Mouse (Mus musculus) hindbrain, embryonic 12.5 days (tissue): ENCODE results near the gene Pgpep1. TPM values are rescaled to one million over a fixed set of nuclear protein-coding genes. Genes with fewer than 3 reads are reported as not detected.

Experiments used
- ATAC-seq: fragments of 200-750 bp; cut with Nextera tagmentation; 2 replicates; pipeline ENCODE4 v1.8.0; 2017; ENCODE audit warnings: moderate TSS enrichment; ENCODE audit not compliant: low FRiP score
- H3K27ac ChIP-seq: fragments of 300-500 bp; sonication (generic); 2 replicates; pipeline ENCODE4 v1.5.1; 2016; ENCODE audit warnings: mild to moderate bottlenecking
- H3K27me3 ChIP-seq: fragments of 300-500 bp; sonication (generic); 2 replicates; pipeline ENCODE4 v1.6.1; 2016; ENCODE audit warnings: mild to moderate bottlenecking
- H3K36me3 ChIP-seq: fragments of 300-500 bp; sonication (generic); 2 replicates; pipeline ENCODE4 v1.6.1; 2016; ENCODE audit warnings: mild to moderate bottlenecking
- H3K4me1 ChIP-seq: fragments of 300-500 bp; sonication (generic); 2 replicates; pipeline ENCODE4 v1.6.1; 2016
- H3K4me2 ChIP-seq: fragments of 300-500 bp; sonication (generic); replicated peaks from 2 replicates; pipeline ENCODE4 v1.6.1; 2016; ENCODE audit warnings: mild to moderate bottlenecking
- H3K4me3 ChIP-seq: fragments of 300-500 bp; sonication (generic); 2 replicates; pipeline ENCODE4 v1.5.1; 2016; ENCODE audit warnings: mild to moderate bottlenecking
- H3K9ac ChIP-seq: fragments of 300-500 bp; sonication (generic); 2 replicates; pipeline ENCODE4 v1.6.1; 2016; ENCODE audit warnings: mild to moderate bottlenecking, moderate library complexity
- H3K9me3 ChIP-seq: fragments of 300-500 bp; sonication (generic); replicated peaks from 2 replicates; pipeline ENCODE4 v1.6.1; 2016; ENCODE audit warnings: mild to moderate bottlenecking
- WGBS: fragments of 180-500 bp; shearing (Covaris S2); methylation state at CpG from one replicate; pipeline ENCODE4 v1.1.7; 2016; 5-methylcytosine and 5-hydroxymethylcytosine counted together
- polyA plus RNA-seq: library from polyadenylated mRNA; unstranded; fragments of >200 nt; fragmentation: Nextera tagmentation; extraction: Ambion mirVana; gene quantifications from 2 replicates; pipeline ENCODE4 v1.2.1, GENCODE M21; 2016

Pgpep1 gene
- polyA plus RNA-seq, 1 experiment from 2014 or later, result 125 TPM

DNA sequence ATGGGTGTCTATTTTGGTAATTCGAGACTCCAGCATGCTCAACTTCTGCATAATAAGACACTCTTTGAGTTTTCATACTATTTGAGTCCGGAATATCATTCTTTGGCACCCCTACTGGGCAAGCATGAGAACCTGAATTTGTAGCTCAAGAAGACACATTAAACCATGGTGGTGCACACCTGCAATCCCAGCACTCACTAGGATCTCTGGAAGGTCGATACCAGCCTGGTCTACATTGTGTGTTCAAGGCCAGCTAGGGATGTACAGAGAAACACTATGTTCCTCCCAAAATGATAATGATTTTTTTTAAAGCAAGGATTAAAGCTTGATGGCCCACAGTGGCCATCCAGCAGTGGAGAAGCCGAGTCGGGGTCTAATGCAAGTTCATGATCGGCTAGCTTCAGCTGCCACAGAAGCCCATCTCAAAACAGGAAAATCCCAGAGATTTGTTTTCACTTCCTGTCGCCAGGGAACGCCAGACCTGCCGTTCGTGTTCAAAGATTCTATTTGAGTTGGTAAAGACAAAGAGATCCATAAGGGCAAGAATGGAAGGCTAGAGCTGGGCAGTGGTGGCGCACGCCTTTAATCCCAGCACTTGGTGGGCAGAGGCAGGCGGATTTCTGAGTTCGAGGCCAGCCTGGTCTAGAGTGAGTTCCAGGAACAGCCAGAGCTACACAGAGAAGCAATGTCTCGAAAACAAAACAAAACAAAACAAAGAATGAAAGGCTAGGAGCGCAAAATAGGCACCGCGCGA, 12.3 kb upstream of the Pgpep1 start:
- Histone ChIP-seq H3K9me3 (no peaks in the 10 kb centered on the region), H3K4me3 (peak overlapping the region; percentile 66), H3K4me2 (peak overlapping the region; percentile 51), H3K4me1 (peaks cover 17% of the 10 kb centered on the region), H3K27ac (peak overlapping the region; percentile 96), H3K36me3 (peaks cover 5% of the 10 kb centered on the region; the same call in 1 of the 2 replicates), H3K9ac (peak overlapping the region; percentile 58), H3K27me3 (no peaks in the 10 kb centered on the region)
- peak; percentile 55 for ATAC-seq
- 40% methylated on average over 19 of the region's 19 CpGs for WGBS

DNA sequence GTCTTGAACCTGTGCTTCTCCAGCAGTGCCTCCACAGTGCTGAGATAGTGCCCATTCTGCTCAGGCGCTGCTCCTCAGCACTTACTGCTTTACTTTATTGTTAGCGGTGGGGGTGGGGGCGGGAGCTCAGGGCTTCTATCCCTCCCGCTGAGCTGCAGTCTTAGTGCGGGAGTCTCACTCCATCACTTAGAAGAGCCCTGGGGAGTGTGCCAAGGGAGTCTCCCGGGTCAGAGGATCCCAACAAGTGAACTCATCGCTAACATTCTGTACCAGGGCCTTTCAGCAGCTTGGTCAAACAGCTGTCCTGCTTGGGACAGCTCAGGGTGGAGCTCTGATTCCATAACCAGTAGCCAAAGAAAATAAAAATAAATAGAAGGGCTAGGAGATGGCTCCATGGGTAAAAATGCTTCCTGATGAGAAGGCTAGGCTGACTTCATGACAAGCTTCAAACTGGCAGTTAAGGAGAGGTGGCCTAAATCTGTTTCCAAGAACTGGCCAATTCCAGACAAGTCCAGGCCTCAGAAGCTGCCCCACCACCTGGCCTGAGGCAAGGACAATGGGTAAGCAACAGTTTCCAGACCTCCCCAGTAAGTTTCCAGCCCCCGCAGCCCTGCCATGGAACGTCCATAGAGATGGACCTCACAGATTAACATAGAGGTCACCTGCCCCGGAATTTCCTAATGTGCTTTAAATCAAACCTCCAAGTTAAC, 11.6 kb upstream of the Pgpep1 start:
- Histone ChIP-seq H3K4me2 (no peak overlapping the region), H3K36me3 (0 out of 2 replicates have a peak, but pooled peaks cover 3% of the 10 kb centered on the region), H3K27ac (no peak overlapping the region)

DNA sequence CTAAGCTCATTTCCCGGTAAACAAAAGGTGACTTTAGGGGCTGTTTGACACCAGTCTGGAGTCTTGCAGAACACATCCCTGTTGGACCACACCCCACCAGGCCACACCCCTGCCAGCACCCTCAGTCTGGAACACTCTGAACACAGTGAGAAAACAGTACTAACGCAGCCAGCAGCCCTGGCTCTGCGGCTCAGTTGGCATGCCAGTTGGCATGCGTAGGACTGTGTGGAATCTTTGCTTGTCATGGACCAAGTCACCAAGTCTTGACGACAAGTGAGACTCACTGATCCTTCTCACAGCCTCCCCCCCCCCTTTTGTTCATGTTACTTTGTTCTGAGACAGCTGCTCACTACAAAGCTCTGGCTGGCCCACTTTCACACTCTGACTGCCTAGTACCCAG, 6.9 kb upstream of the Pgpep1 start:
- no peak overlapping the region for H3K27ac ChIP-seq
- WGBS, result 76% methylated on average over 5 of the region's 5 CpGs

More for the DNA sequence above, 11.6 kb upstream of the Pgpep1 start:
- Histone ChIP-seq H3K27me3 (no peaks in the 10 kb centered on the region), H3K9me3 (no peaks in the 10 kb centered on the region), H3K9ac (no peak overlapping the region), H3K4me1 (peaks cover 17% of the 10 kb centered on the region), H3K4me3 (no peak overlapping the region)
- WGBS, result 60% methylated on average over 10 of the region's 10 CpGs
- ATAC-seq, result no peak

DNA sequence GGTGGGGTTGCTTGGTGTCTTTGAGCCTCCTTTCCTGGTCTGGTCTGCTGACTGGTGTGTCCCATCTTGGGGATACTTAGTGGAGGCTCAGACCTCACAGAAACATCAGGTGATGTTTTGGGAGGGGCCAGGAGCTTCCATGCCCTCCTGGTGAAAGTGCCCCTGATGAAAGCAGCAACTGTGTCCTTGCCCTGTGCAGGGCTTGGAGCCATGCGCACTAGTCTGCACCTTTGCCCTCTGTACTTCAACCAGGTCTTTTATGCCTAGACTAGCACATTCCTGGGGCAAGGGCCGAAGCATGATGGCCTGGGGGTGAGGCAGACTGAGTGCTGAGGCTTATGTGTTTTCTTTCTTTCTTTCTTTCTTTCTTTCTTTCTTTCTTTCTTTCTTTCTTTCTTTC, 5.4 kb upstream of the Pgpep1 start:
- Histone ChIP-seq H3K36me3 (no peaks in the 10 kb centered on the region), H3K9ac (no peak overlapping the region), H3K4me1 (peaks cover under 1% of the 10 kb centered on the region; the same call in 1 of the 2 replicates), H3K4me2 (no peak overlapping the region), H3K4me3 (no peak overlapping the region), H3K9me3 (no peaks in the 10 kb centered on the region), H3K27ac (no peak overlapping the region), H3K27me3 (no peaks in the 10 kb centered on the region)
- no peak for ATAC-seq
- WGBS, result 69% methylated on average over 2 of the region's 2 CpGs

More for the DNA sequence above, 6.9 kb upstream of the Pgpep1 start:
- Histone ChIP-seq H3K9ac (no peak overlapping the region), H3K4me2 (no peak overlapping the region), H3K27me3 (no peaks in the 10 kb centered on the region), H3K4me3 (no peak overlapping the region), H3K36me3 (no peaks in the 10 kb centered on the region), H3K4me1 (no peaks in the 10 kb centered on the region; the same call in 1 of the 2 replicates), H3K9me3 (no peaks in the 10 kb centered on the region)
- ATAC-seq, result no peak

DNA sequence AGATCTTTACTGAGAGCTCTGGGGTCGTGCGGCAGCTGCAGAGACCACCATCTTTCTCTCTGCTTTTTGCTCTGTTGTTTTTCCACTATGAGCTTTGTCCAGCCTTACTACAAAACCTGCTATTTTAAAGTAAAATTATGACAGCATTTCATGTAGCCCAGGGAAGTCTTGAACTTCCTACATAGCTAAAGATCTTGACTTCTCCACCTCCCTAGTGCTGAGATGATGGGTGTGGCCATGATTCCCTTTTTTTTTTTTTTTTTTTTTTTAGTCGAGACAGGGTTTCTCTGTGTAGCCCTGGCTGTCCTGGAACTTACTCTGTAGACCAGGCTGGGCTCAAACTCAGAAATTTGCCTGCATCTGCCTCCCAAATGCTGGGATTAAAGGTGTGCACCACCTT, 4.4 kb upstream of the Pgpep1 start:
- Histone ChIP-seq H3K4me3 (no peak overlapping the region), H3K36me3 (no peaks in the 10 kb centered on the region), H3K4me1 (peaks cover 8% of the 10 kb centered on the region; the same call in 1 of the 2 replicates), H3K9me3 (no peaks in the 10 kb centered on the region), H3K4me2 (no peak overlapping the region), H3K9ac (no peak overlapping the region), H3K27ac (no peak overlapping the region), H3K27me3 (no peaks in the 10 kb centered on the region)
- no peak for ATAC-seq
- WGBS, result 81% methylated on average over 3 of the region's 3 CpGs

DNA sequence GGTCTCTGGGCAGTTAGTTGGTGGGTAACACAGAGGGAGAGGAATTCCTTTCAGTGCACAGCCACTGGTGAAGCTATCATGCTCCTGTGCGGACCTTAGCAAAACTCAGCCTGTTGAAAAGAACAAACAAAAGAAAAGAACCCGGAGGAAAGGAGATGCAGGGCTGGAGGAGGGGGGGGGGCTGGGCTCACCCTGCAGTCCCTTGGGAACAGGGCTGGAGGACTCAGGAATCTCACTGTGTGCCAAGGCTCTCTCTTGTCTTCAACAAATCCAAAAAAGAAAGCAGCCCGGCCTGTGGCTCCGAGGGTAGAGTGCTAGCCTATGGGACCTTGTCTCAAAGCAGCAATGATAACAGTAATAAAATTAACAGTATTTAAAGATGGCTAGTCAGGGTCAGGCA, 3.5 kb upstream of the Pgpep1 start:
- Histone ChIP-seq H3K27ac (0 out of 2 replicates have a peak overlapping the region, but pooled peaks have one; percentile 23), H3K4me1 (peaks cover 13% of the 10 kb centered on the region), H3K9ac (no peak overlapping the region), H3K27me3 (no peaks in the 10 kb centered on the region), H3K9me3 (no peaks in the 10 kb centered on the region), H3K4me3 (no peak overlapping the region), H3K36me3 (no peaks in the 10 kb centered on the region), H3K4me2 (no peak overlapping the region)
- no peak for ATAC-seq
- 29% methylated on average over 4 of the region's 4 CpGs for WGBS

DNA sequence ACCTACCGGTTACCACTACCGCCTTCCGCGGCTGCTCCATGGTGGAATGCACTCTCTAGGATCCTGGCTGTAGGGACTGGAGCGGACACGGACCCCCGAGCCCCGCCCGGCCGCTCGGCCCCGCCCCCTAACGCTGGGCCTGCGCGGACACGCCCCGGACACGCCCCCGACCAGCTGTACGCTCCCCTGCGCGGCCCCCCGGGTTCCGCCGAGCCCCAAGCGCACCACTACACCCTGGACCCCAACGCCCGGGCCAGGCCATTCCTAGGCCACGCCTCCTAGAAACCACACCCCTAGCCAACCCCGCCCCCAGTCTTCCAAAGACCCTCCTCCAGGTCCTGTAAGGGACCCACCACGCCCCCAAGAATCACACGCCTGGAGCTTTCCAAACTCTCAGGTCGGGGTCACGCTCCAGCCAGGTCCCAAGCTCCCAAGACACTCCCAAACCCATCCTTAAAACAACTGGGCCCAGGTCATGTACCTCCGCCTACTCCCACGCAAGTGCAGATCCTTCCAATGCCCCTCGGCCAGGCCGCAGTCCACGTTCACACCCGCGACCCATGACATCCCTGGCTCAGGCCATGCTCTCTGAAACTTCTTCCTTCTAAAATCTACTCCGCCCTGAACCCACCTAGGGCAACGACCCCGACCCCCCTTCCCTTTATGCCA, 450 bp downstream of the Pgpep1 start:
- Histone ChIP-seq H3K9ac (peak overlapping the region; percentile 90), H3K27me3 (no peaks in the 10 kb centered on the region), H3K9me3 (no peaks in the 10 kb centered on the region), H3K36me3 (peaks cover 1% of the 10 kb centered on the region), H3K4me3 (peak overlapping the region; percentile 82), H3K4me2 (peak overlapping the region; percentile 74), H3K27ac (peak overlapping the region; percentile 90), H3K4me1 (peaks cover 51% of the 10 kb centered on the region)
- ATAC-seq, result peak; percentile 85
- WGBS, result 1% methylated on average over 44 of the region's 44 CpGs

DNA sequence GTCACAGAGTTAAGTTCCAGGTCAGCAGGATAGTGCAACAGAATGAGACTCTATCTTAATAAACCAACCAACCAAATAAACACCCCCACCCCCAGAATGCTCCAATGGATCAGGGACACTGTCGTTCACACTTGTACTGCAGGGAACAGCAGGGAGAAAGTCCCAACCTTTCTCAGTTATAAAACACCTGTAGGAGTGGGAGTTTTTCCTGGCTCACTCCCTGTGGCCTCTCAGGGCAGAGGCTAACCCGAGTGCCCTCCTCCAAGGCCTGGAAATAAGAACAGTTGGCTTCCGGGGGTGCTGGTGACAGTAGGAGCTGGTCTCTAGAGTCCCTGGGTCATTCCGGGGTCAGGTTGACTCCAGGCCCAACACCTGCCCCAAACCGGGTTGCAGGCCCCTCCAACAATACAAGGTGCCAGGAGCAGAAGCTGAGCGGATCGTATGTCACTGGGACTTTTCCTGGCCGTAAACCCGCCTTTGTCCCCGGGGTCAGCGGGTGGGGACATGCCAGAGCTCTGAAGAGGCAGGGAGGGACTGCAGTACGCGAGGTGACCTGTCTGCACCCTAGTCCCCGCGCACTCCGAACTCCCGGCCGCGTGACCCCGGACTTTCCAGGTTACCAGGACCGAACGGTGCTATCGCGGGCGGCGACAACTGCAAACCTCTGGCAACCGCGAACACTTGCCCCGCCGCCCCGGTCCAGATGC, 1.1 kb downstream of the Pgpep1 start:
- Histone ChIP-seq H3K27ac (peak overlapping the region; percentile 90), H3K9me3 (no peaks in the 10 kb centered on the region), H3K27me3 (no peaks in the 10 kb centered on the region), H3K4me3 (peak overlapping the region; percentile 82), H3K9ac (peak overlapping the region; percentile 90), H3K4me1 (peaks cover 53% of the 10 kb centered on the region), H3K36me3 (peaks cover 5% of the 10 kb centered on the region), H3K4me2 (peak overlapping the region; percentile 74)
- WGBS, result 1% methylated on average over 31 of the region's 31 CpGs
- peak; percentile 14 for ATAC-seq

DNA sequence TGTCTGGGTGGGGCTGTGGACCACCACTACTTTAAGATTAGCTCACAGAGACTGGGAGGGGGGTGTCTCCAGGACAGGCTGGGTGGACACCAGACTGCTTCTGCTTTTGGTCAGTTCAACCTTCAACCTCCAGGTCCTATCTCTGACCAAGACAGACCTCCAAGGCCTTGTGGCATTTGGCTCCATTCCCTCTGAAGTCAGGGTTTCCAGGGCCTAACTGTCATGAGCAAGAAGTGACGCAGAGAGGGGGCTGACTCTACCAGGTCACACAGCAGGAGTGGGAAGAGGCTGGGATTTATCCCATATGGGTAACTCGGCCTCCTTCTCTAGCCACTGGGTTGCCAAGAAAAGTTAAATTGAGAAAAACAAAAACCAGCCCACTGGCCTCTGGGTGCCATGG, 2.4 kb downstream of the Pgpep1 start:
- H3K4me1 ChIP-seq, result peaks cover 53% of the 10 kb centered on the region
- peak overlapping the region; percentile 90 for H3K27ac ChIP-seq
- peak overlapping the region; percentile 82 for H3K4me3 ChIP-seq
- peaks cover 6% of the 10 kb centered on the region for H3K36me3 ChIP-seq
- H3K27me3 ChIP-seq, result no peaks in the 10 kb centered on the region
- H3K4me2 ChIP-seq, result peak overlapping the region; percentile 74
- ATAC-seq, result no peak
- WGBS, result 63% methylated on average over 2 of the region's 2 CpGs
- no peaks in the 10 kb centered on the region for H3K9me3 ChIP-seq
- peak overlapping the region; percentile 90 for H3K9ac ChIP-seq

DNA sequence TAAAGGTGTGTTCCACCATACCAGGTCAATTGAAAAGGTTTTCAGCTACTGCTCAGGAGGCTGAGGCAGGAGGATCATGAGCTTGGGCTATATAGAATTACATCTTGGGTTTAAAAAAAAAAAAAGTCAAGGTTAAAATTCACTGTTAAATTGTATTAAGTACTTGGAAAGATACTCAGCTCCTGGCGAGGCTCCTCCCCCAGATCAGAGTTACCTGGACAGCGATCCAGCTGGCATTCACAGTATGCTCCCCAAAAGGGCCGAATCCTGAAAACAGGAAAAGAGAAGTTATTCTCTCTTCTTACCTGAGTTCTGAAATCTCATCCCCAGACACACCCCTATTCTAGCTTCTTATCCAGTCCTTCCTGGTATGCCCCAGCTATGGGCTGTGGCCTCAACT, 3.0 kb downstream of the Pgpep1 start:
- peaks cover 58% of the 10 kb centered on the region for H3K4me1 ChIP-seq
- H3K4me2 ChIP-seq, result peak overlapping the region; percentile 74
- no peak for ATAC-seq
- peak overlapping the region; percentile 90 for H3K9ac ChIP-seq
- H3K36me3 ChIP-seq, result peaks cover 11% of the 10 kb centered on the region
- WGBS, result 98% methylated on average over 3 of the region's 3 CpGs
- H3K27ac ChIP-seq, result peak overlapping the region; percentile 90
- peak overlapping the region; percentile 82 for H3K4me3 ChIP-seq
- no peaks in the 10 kb centered on the region for H3K27me3 ChIP-seq
- H3K9me3 ChIP-seq, result no peaks in the 10 kb centered on the region

DNA sequence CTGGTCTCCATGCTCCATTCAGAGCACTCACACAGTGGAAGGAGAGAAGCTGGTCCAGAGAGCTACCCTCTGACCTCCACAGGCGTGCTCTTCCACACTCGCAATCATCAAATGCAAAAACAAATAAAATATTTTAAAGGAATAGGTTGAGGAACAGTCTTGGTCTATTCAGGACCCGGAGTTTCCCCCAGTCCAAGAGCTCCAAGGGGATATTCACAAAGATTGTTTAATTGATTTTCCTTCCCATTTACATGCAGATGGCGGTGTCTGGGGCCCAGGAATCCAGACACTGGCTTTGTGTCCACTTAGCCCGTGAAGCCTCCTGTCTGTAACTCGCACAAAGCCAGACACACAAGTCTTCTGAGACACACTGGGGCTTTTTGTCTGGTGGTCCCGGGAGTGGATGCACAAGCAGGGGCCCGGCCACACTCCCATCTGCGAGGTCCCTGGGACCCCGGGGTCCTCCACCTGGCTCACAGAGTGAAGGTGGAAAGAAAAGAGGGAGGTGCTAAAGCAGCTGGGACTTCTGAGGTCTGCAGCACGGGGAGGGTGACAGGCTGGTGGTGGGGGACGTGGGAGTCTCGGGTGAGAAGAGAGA, 3.9 kb downstream of the Pgpep1 start:
- Histone ChIP-seq H3K4me1 (peaks cover 58% of the 10 kb centered on the region), H3K27ac (peak overlapping the region; percentile 90), H3K9ac (peak overlapping the region; percentile 90; the same call in 1 of the 2 replicates), H3K9me3 (no peaks in the 10 kb centered on the region), H3K36me3 (peaks cover 20% of the 10 kb centered on the region), H3K4me2 (peak overlapping the region; percentile 74), H3K4me3 (no peak overlapping the region), H3K27me3 (no peaks in the 10 kb centered on the region)
- 20% methylated on average over 13 of the region's 13 CpGs for WGBS
- peak; percentile 63 for ATAC-seq
